ENCODE assay signal across 8 mouse cellular contexts in genomic region chr12:91588176-91588669, GRCm38 (mm10). TPM values are rescaled to one million over a fixed set of nuclear protein-coding genes. Genes with fewer than 3 reads are reported as not detected.
DNase-seq lines count a peak whose midpoint lies in the region; ATAC-seq and TF ChIP-seq lines count a peak whose summit lies in the region.

No protein-coding gene starts in this region.

- peak overlapping the region; percentile 100 for H3K27ac ChIP-seq in forebrain, embryonic 13.5 days
- H3K27ac ChIP-seq in neural tube, embryonic 15.5 days (replicated peaks) = peak overlapping the region; percentile 100

- peaks cover 25% of the 10 kb centered on the region for H3K36me3 ChIP-seq in E14TG2a.4 (ENCODE audit: insufficient read depth, low read length)
- H3K36me3 ChIP-seq in forebrain, embryonic 13.5 days (ENCODE audit: poor library complexity, severe bottlenecking) = peaks cover 16% of the 10 kb centered on the region
- peaks cover 8% of the 10 kb centered on the region for H3K36me3 ChIP-seq in neural tube, embryonic 15.5 days

- peak; percentile 88 for DNase-seq in c-Kit-positive CD71-positive TER-119-positive erythroid progenitor cells, embryonic 14.5 days (ENCODE audit: low spot score)
- DNase-seq in heart, postnatal 14 days = peak; percentile 89 to 91
- peak; percentile 92 for DNase-seq in layer of hippocampus, adult 11-12 months (ENCODE audit: low spot score)
- DNase-seq in lung, adult 18-20 months = peak; percentile 92 to 95
- DNase-seq in testis, postnatal 14 days (ENCODE audit: low spot score) = peak; percentile 84

- H3K27me3 ChIP-seq in E14TG2a.4 (ENCODE audit: insufficient read depth, low read length) = no peaks in the 10 kb centered on the region
- no peaks in the 10 kb centered on the region for H3K27me3 ChIP-seq in forebrain, embryonic 13.5 days
- H3K27me3 ChIP-seq in neural tube, embryonic 15.5 days (replicated peaks) = no peaks in the 10 kb centered on the region

- TF ChIP-seq CTCF in E14TG2a.4 (conservative IDR thresholded peaks at IDR 0.05; ENCODE audit: low read length) = no peak

- peak overlapping the region; percentile 88 for H3K4me3 ChIP-seq in E14TG2a.4 (replicated peaks; ENCODE audit: low read length)
- peak overlapping the region; percentile 94 for H3K4me3 ChIP-seq in forebrain, embryonic 13.5 days
- peak overlapping the region; percentile 82 for H3K4me3 ChIP-seq in neural tube, embryonic 15.5 days (replicated peaks)

- peak overlapping the region; percentile 100 for H3K9ac ChIP-seq in forebrain, embryonic 13.5 days
- H3K9ac ChIP-seq in neural tube, embryonic 15.5 days (replicated peaks) = peak overlapping the region; percentile 100

- peak overlapping the region; percentile 66 for H3K4me2 ChIP-seq in forebrain, embryonic 13.5 days
- H3K4me2 ChIP-seq in neural tube, embryonic 15.5 days = peak overlapping the region; percentile 60

- peaks cover 48% of the 10 kb centered on the region for H3K4me1 ChIP-seq in E14TG2a.4 (replicated peaks; ENCODE audit: low read depth, low read length)
- peaks cover 38% of the 10 kb centered on the region for H3K4me1 ChIP-seq in forebrain, embryonic 13.5 days
- H3K4me1 ChIP-seq in neural tube, embryonic 15.5 days = peaks cover 34% of the 10 kb centered on the region

- under 1% methylated on average over 32 of the region's 32 CpGs for WGBS in forebrain, embryonic 13.5 days
- under 1% methylated on average over 32 of the region's 32 CpGs for WGBS in neural tube, embryonic 15.5 days

- no peaks in the 10 kb centered on the region for H3K9me3 ChIP-seq in E14TG2a.4 (ENCODE audit: low read length)
- H3K9me3 ChIP-seq in forebrain, embryonic 13.5 days (replicated peaks) = no peaks in the 10 kb centered on the region
- no peaks in the 10 kb centered on the region for H3K9me3 ChIP-seq in neural tube, embryonic 15.5 days (replicated peaks)

- intact Hi-C loops in heart, postnatal 14 days (cut with DNase I) = no loop called here

- ATAC-seq in forebrain, embryonic 13.5 days = peak; percentile 93
- peak; percentile 90 for ATAC-seq in neural tube, embryonic 15.5 days (ENCODE audit: low FRiP score)

RNA-seq across cellular contexts. Expression of gene Gtf2a1, which starts 2.1 kb away (rescaled TPM):
- 62.5 and 69.4 TPM in 2 replicates for polyA plus RNA-seq in forebrain, embryonic 13.5 days (2015; fragmentation: Nextera tagmentation; extraction: Ambion mirVana)
- 10 to 100 TPM; 21.5 to 23.8 TPM for total RNA-seq in heart, postnatal 14 days (2021)
- polyA plus RNA-seq in neural tube, embryonic 15.5 days (2015; fragmentation: Nextera tagmentation; extraction: Ambion mirVana) = 53.3 and 54.9 TPM in 2 replicates

Comparison
In these comparisons a context has a peak if more than half of its experiments do, and no peak if none do; other contexts are left out.
1. Peak in every context shown above with its lines: DNase-seq, ATAC-seq, H3K4me3 ChIP-seq and H3K27ac ChIP-seq.